Mouse (Mus musculus) intestine, postnatal 0 days (tissue): ENCODE data around the gene Timm50. TPM values are rescaled to one million over a fixed set of nuclear protein-coding genes. Genes with fewer than 3 reads are reported as not detected.

Experiments
- ATAC-seq: fragments of 200-750 bp; cut with Nextera tagmentation; 2 replicates; pipeline ENCODE4 v1.8.0; 2017; ENCODE audit warnings: mild to moderate bottlenecking, moderate TSS enrichment, moderate library complexity
- H3K27ac ChIP-seq: fragments of 300-500 bp; sonication (generic); 2 replicates; pipeline ENCODE4 v1.5.1; 2014; ENCODE audit warnings: mild to moderate bottlenecking, low read depth, low read length, moderate library complexity
- H3K27me3 ChIP-seq: fragments of 300-500 bp; sonication (generic); replicated peaks from 2 replicates; pipeline ENCODE4 v1.6.1; 2014; ENCODE audit warnings: low read length, mixed read lengths; ENCODE audit not compliant: control insufficient read depth, insufficient read depth
- H3K36me3 ChIP-seq: fragments of 300-500 bp; sonication (generic); 2 replicates; pipeline ENCODE4 v1.6.1; 2014; ENCODE audit warnings: mild to moderate bottlenecking, moderate library complexity; ENCODE audit not compliant: control insufficient read depth, insufficient read depth
- H3K4me1 ChIP-seq: fragments of 300-500 bp; sonication (generic); replicated peaks from 2 replicates; pipeline ENCODE4 v1.6.1; 2014; ENCODE audit warnings: antibody characterized with exemption, low read length, mixed read lengths; ENCODE audit not compliant: control insufficient read depth, insufficient read depth
- H3K4me2 ChIP-seq: fragments of 300-500 bp; sonication (generic); replicated peaks from 2 replicates; pipeline ENCODE4 v1.6.1; 2014; ENCODE audit warnings: low read depth, mild to moderate bottlenecking, moderate library complexity
- H3K4me3 ChIP-seq: fragments of 300-500 bp; sonication (generic); 2 replicates; pipeline ENCODE4 v1.5.1; 2014; ENCODE audit warnings: low read depth, low read length
- H3K9ac ChIP-seq: fragments of 300-500 bp; sonication (generic); 2 replicates; pipeline ENCODE4 v1.6.1; 2014; ENCODE audit warnings: mild to moderate bottlenecking, low read depth, low read length
- H3K9me3 ChIP-seq: fragments of 300-500 bp; sonication (generic); 2 replicates; pipeline ENCODE4 v1.6.1; 2016; ENCODE audit warnings: mixed run types; ENCODE audit not compliant: control insufficient read depth
- CTCF ChIP-seq: sonication (generic); IDR thresholded peaks from 2 replicates; pipeline ENCODE4 v1.5.1; 2016; ENCODE audit warnings: low read depth, mild to moderate bottlenecking, control low read depth, antibody characterized with exemption, moderate library complexity
- WGBS: fragments of 180-500 bp; shearing (Covaris S2); extraction: QIAGEN DNeasy Blood & Tissue Kit; methylation state at CpG from one replicate; pipeline ENCODE4 v1.1.7; 2014; 5-methylcytosine and 5-hydroxymethylcytosine counted together
- polyA plus RNA-seq: library from polyadenylated mRNA; unstranded; fragments of >200 nt; fragmentation: Nextera tagmentation; extraction: Ambion mirVana; gene quantifications from 2 replicates; pipeline ENCODE4 v1.2.1, GENCODE M21; 2015

Gene Timm50
- polyA plus RNA-seq, 1 experiment from 2014 or later = 68.8 TPM

DNA sequence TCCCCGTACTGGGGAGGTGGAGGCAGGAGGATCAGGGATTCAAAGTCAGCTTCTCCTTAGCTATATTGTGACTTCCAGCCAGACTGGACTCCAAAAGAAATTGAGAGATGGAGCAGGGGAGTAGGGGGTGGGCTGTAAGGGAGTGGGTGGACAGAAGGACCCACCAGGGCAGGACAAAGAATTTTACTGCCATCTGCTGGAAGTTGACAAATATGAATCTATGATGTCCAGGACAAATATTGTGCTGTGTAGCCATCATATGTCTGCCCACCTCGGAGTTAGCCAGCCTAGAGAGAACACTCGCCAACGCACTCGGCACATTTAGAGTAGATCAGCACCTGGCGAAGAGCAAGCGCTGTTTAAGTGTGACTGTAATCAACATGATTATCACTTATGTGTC lies 36.7 kb upstream of the Timm50 start:
- no peaks in the 10 kb centered on the region for H3K27me3 ChIP-seq
- H3K4me3 ChIP-seq = no peak overlapping the region
- peak; percentile 53 for TF ChIP-seq CTCF
- no peak overlapping the region for H3K4me2 ChIP-seq
- H3K27ac ChIP-seq = no peak overlapping the region
- no peaks in the 10 kb centered on the region; the same call in 1 of the 2 replicates for H3K4me1 ChIP-seq
- 84% methylated on average over 7 of the region's 7 CpGs for WGBS
- no peak for ATAC-seq
- no peaks in the 10 kb centered on the region for H3K9me3 ChIP-seq
- H3K9ac ChIP-seq = no peak overlapping the region
- H3K36me3 ChIP-seq = peaks cover 15% of the 10 kb centered on the region

DNA sequence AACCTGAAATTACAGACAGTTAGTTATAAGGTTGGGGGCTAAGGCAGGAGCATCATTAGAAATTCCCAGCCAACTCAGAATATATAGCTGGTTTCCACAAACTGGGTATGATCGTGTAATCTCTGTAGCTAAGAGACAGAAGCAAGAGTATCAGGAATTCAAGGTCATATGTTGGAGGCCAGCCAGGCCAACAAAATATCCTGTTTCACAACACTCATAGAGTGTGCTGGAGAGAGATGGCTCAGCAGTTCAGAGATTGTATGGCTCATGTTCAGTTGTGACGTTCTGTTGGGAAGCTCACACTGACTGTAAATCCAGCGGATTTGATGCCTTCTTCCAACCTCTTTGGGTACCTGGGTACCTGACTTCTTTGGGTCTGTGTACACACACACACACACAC lies 35.9 kb upstream of the Timm50 start:
- peaks cover 9% of the 10 kb centered on the region; the same call in 1 of the 2 replicates for H3K36me3 ChIP-seq
- H3K4me1 ChIP-seq = no peaks in the 10 kb centered on the region; the same call in 1 of the 2 replicates
- no peak for ATAC-seq
- H3K9ac ChIP-seq = no peak overlapping the region
- H3K4me3 ChIP-seq = no peak overlapping the region
- TF ChIP-seq CTCF = no peak
- no peak overlapping the region for H3K4me2 ChIP-seq
- H3K27ac ChIP-seq = no peak overlapping the region
- 37% methylated on average over 3 of the region's 3 CpGs for WGBS
- H3K27me3 ChIP-seq = no peaks in the 10 kb centered on the region
- H3K9me3 ChIP-seq = no peaks in the 10 kb centered on the region

DNA sequence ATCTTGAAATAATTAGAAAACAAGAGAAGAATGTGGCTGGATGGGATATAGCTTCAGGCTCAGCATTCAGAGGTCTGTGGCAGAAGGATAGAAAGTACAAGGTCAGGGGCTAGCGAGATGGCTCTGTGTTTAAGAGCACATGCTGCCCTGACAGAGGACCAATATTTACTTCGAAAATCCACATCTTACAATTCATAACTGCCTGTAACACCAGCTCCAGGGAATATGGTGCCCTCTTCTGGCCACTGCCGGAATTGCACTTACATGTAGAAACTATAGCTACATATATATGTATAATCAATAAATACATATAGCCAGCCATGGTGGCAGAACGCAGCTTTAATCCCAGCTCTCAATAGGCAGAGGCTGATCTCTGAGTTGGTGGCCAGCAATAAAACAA lies 32.8 kb upstream of the Timm50 start:
- H3K27ac ChIP-seq = no peak overlapping the region
- TF ChIP-seq CTCF = peak; percentile 91
- H3K4me3 ChIP-seq = no peak overlapping the region
- under 1% methylated on average over 4 of the region's 4 CpGs for WGBS
- H3K4me1 ChIP-seq = no peaks in the 10 kb centered on the region; the same call in 1 of the 2 replicates
- no peaks in the 10 kb centered on the region for H3K27me3 ChIP-seq
- H3K4me2 ChIP-seq = no peak overlapping the region
- no peak overlapping the region for H3K9ac ChIP-seq
- ATAC-seq = no peak
- no peaks in the 10 kb centered on the region for H3K9me3 ChIP-seq
- H3K36me3 ChIP-seq = no peaks in the 10 kb centered on the region

DNA sequence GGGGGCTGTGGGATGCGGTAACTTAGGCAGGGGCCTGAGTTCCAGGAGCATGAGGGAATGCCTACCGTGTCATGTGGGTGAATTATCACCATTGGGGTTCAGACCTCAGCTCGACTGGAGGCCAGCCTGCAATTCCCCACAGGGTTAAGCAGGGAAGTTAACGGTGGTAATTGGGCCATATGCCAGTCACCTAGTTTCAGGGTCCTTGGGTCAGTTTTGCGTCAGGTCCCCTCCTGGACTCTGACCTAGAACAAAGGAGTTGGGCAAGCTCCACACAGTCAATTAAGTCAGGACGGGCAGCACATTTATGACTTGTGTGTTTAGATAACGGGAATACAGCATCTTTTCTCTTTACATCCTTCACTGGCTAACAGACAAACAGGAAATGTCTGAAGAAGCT lies 29.5 kb upstream of the Timm50 start:
- Histone ChIP-seq H3K27me3 (no peaks in the 10 kb centered on the region), H3K4me1 (no peaks in the 10 kb centered on the region; the same call in none of the 2 replicates), H3K4me3 (no peak overlapping the region), H3K4me2 (peak overlapping the region; percentile 13; the same call in 1 of the 2 replicates), H3K9me3 (no peaks in the 10 kb centered on the region), H3K9ac (no peak overlapping the region), H3K36me3 (no peaks in the 10 kb centered on the region), H3K27ac (peak overlapping the region; percentile 62)
- ATAC-seq = peak; percentile 58
- TF ChIP-seq CTCF = no peak
- 10% methylated on average over 7 of the region's 7 CpGs for whole genome bisulfite sequencing

DNA sequence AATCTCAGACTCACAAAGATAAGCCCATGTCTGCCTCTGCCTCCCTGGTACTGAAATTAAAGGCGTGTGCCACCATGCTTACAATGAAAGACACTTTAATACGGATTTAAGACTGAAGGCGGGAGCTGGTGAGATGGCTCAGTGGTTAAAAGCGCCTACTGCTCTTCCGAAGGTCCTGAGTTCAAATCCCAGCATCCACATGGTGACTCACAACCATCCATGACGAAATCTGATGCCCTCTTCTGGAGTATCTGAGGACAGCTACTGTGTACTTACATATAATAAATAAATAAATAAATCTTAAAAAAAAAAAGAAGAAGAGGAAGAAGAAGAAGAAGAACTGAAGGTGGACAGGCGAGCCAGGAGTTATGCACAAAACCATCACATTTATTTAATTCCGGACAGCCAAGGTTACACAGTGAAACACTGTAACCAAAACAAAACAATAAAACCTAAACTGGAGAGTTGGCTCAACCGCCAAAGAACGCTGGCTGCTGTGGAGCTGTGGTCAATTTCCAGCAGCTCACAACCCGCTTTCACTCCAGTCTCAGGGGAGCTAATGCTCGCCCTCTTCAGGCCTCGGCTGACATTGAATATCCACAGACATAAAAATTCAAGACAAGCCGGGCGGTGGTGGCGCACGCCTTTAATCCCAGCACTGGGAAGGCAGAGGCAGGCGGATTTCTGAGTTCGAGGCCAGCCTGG lies 27.5 kb upstream of the Timm50 start:
- Histone ChIP-seq H3K4me1 (no peaks in the 10 kb centered on the region; the same call in none of the 2 replicates), H3K27ac (peak overlapping the region; percentile 89), H3K27me3 (no peaks in the 10 kb centered on the region), H3K4me3 (peak overlapping the region; percentile 87), H3K9me3 (no peaks in the 10 kb centered on the region), H3K4me2 (peak overlapping the region; percentile 70), H3K36me3 (peaks cover 6% of the 10 kb centered on the region; the same call in 1 of the 2 replicates), H3K9ac (0 out of 2 replicates have a peak overlapping the region, but pooled peaks have one; percentile 92)
- ATAC-seq = no peak
- TF ChIP-seq CTCF = peak; percentile 45
- WGBS = 71% methylated on average over 19 of the region's 19 CpGs

DNA sequence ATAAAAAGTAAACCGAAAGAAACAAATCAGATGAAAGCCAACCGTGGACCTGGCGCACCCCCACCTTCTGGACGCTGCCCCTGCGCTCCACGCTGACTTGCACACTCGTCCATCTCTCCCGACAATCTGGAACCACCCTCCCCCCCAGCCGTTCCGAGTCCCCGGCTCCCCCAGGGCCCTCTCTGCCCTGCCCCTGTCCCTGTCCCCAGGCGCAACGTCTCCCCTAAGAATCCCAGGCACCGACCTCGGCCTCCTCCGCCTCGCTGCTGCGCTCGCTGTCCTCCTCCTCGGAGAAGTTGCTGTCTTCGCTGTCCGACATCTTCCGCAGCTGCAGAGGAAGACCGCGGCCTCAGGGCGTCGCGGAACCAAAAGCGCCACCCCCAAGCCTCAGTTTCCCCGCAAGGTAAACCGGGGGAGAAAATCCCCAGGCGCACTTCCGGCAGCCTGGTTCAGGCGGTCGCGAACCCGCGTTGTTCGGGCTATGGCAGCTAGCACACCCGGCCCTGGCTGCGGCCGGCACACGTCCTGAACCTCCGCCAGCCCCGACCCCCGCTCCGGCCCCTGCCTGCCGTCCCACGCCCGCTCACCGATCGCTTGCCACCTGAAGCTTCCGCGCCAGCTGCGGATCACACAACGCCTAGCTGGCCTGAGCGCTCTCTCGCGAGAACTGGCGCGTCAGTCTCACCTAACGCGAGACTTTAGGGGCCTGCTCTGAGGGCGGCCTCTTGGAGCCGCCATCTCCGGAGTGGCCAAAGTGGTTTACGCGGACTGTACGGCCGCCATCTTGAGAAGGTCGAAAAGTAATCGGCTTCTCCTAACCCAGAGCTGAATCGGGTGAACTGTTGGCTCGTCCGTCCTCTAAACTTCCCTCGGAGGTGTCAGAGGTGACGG lies 26.5 kb upstream of the Timm50 start, which contains the start of gene Supt5:
Gene Supt5 (minus strand): TSS at position 639 of the 891 bp plus-strand sequence.
- Histone ChIP-seq H3K4me3 (peak within 1 kb of the TSS; percentile 87), H3K4me1 (no peaks in the 10 kb centered on the region; the same call in none of the 2 replicates), H3K4me2 (peak within 1 kb of the TSS; percentile 70), H3K9me3 (no peaks in the 10 kb centered on the region), H3K9ac (peak within 1 kb of the TSS; percentile 92), H3K36me3 (peaks cover 10% of the 10 kb centered on the region), H3K27ac (peak within 1 kb of the TSS; percentile 89), H3K27me3 (no peaks in the 10 kb centered on the region)
- ATAC-seq = peak; percentile 97
- peak; percentile 24; the same call in 1 of the 2 replicates for TF ChIP-seq CTCF
- WGBS = under 1% methylated on average over 77 of the region's 77 CpGs
